Mouse (Mus musculus): ENCODE data around the gene Gm2042.
"Not testable (repeated sequence)": the region's sequence is repeated elsewhere in the genome, so short reads cannot be mapped to it uniquely, and the experiment has no call there.

DNA sequence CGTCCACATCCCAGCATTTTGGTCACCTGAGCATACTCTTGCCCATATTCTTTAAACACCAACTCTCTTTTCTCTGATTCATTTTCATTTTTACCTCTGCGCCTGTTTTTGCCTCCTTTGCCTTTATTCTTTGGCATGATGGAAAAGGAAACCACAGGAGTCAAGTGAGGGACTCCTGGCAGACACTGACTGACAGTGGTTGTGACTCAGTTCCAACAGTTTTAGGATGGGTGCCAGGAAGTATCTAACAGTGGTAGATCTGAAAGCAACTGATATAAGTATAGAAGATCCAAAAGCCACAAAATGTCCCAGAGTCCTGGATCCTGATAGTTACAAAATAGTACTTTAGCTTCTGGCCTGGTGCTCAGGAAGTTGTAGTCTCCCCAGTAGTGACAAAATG lies 34.2 kb upstream of the Gm2042 start, which contains the start of gene Gm2035:
- TF ChIP-seq TAL1, GATA1 (IDR thresholded peaks at IDR 0.05; ENCODE audit: low read length): not testable (repeated sequence)

All from erythroblast, embryonic 14.5 days (primary cell).